Mouse (Mus musculus): ENCODE data around the gene Dixdc1.

Dixdc1 gene

DNA sequence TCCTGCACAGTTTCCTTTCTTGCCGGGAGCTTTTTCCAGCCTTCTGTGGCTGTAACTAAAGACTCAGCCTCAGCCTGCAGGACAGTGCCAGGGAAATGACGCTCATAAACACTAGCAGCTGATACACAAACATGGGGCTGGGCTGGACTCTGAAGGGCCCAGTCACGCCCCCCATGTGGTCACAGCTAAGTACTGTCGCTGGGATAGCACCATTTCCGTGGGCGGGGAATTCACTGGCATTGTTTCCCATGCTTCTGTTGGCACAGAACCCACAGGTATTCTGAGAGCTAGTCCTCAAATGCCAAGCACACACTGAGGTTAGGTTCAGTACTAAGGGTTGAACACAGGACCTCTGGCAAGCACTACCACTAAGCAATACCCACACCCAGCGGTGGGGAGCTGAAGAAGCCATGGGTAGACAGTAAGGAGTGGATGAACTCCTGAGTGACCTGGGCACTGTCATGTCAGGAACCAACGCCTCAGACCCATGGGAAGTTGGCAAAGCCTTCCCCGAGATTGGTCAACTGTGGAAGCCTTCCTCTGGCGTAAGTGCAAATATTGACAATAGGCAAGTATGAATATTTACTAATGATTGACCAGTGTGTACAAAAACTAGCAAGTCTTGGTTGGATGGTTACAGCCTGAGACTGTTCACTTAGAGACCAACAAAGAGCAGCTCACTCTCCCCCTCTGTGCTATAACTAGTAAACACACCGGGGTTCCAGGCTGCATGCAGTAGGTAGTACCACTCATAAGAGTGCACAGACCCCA lies 38.2 kb downstream of the Dixdc1 start:
- DNase-seq (ENCODE audit: low spot score): peak; percentile 92

DNA sequence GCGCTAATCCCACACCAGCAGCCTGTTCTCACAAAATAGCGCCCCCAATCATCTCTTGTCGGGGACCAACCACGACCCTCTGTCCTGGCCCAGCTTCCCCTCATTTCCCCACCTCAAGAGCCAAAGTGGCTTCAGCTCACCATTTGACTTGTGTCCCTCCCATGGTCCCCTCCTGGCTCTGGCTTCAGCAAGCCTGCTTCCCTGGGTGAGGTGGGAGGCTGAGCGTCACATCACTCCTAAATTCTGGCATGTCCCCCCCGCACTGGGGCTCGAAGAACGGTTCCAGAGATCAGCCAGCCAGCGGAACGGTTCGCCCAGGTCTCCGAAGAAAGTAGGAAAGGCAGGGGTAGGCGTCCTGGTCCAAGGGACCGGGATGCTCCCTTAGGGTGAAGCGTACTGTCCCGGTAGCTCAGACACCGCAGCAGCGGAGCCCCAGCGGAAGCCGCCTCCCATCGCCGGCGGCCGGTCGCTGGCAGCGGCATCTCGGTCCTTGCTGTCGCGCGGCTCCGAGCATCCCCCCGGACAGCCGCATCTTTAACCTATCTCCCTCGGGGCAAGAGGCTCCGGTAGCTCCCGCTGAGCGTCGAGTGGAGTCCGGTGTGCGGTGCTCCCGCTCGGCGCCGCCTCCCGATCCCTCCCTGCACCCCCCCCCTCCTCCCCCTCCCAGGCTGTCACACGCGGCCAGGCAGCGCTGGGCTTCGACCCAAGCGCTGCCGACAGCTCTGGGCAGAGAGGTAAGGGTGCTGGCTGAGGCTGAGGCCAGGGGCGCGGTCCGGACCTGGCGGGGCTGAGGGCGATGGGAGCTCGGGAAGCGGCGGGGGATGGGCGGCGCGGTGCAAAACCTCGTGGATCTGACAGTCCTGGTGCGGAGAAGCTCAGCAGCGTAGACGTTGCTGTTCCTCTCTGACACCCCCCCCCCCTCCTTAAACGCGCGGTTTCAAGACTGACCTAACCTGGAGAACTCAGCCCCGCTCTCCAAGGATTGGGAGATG lies 40.6 kb downstream of the Dixdc1 start:
- peak; percentile 32 for DNase-seq (ENCODE audit: low spot score)

DNA sequence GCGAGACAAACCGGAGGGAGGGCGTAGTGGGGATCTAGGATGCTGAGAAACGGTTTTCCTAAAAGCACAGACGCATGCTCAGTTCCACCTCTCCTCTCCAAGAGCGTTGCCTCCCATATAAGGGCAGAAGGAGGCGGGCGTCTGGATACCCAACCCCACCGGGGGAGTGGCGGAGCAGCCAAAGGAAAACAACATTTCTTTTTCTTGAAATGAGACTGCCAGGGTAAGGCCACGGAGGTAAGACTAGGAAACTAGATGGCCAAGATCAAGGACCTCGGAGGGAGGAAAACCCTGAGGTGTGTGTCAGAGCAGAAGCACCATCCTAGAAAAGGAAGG lies 41.6 kb downstream of the Dixdc1 start:
- peak; percentile 85 for DNase-seq (ENCODE audit: low spot score)

DNA sequence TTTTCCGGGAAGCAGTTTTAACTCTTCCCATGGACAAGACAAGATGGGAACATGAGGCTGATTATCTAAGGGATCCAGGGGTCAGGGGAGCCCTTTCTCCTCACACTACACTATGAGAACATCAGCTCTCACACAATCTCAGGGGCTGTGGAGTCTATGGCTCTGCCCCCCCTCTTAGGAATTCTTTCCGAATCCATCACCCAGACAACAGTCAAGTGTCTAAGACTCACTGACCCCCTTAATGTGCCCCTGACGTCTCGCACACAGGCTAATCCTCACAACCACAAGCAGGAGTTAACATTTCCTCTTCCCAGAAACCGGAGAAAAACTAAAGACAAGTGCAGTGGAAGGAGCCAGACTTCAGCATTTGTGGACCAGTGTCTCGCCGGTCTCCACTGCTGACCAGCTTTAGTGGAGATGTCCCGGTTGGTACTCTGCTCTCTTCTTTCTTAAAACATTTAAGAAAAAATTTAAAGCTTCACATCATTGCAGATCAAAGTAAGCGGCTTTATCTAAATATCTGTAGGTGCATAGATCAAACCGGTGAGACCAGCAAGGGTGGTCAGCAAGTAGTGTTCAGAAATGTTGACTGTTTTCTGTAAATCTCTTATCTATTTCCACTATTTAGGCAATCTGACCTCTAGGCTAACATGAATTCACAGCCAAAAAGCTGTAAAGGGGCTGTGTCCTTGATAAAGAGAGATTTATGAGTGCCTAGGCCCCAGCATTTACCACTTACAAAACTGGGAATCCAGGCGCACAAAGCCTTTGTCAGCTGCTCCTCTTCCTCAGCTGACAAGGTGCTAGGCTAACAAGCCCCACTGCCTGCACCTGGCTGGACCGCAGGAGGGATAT lies 42.2 kb downstream of the Dixdc1 start:
- no peak for DNase-seq (ENCODE audit: low spot score)

DNA sequence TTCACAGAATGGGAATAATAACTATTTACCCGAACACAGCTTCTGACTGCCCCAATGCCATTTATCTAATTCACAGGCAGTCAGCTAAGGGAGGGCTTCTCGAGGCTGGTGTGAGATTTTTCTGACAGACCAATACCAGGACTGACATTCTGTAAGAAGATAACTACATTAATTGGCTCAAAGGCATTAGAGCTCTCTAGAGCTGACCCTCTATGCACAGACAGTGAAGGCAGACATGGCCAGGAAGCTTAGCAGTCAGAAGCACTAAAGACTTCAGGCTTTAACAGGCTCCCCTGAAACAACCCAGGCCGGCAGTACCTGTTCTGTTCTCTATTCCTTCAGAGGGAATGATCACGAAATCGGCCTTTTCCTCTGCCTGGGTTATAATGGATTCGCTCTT lies 44.2 kb downstream of the Dixdc1 start:
- DNase-seq (ENCODE audit: low spot score): no peak

DNA sequence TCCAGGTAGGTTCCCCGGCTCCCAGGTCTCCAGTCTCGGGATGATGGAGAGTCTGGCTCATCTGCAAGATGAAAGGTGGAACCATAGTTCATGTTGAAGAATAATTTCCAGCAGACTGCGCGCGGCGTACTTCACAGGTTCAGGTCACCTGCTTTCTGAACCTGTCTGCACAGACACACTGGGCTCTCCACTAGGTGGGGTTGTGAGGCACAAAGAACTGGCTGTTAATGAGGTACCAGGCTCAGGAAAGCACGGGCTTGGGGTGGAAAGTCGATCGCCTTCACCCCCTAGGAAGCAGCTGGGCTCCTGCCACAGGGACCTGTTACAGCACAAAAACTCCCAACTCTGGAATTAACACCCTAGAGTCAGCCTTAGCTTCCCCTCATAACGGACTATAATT lies 45.7 kb downstream of the Dixdc1 start:
- DNase-seq (ENCODE audit: low spot score): peak; percentile 74

DNA sequence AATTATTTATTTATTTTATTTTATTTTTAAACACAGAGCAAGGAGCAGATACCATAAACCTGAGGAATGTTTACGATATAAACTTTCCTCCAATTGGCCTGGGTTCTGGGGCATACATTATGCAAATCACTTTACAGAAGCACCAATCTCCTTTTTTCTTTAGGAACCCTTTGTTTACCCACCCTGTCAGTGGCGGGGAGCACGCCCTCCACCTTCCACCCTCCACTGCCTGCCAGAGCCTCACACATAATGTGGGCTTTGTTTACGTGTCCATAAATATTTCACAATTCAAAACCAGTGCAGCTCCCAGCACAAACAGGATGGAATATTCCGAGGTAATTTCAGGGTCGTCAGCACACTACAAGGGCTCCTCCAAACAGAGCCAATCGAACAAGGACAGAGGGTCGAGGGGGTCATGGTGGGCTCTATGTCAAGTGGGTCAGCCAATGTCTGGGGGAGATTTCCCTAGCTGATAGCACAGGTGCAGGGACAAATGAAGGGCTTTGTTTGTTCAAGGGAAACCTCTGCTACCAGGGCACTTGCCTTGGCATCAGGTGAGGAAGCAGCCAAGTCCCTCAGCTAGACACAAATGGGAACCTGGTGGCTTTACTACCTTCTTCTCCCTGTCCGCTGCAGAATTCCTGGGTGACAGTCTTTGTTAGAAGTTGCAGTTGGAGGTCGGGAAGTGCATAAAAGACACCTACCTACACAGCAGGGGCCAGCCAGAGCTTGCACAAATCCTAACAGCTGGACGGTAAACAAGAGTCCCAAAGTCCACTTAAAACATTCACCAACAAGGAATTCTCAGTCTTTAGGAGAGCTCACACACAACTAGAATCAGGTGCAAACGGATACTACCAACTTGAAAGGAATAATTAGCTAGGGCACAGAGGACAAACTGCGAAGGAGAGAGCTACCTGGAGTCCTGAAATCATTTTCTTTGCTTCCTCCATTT lies 46.4 kb downstream of the Dixdc1 start:
- DNase-seq (ENCODE audit: low spot score): no peak

DNA sequence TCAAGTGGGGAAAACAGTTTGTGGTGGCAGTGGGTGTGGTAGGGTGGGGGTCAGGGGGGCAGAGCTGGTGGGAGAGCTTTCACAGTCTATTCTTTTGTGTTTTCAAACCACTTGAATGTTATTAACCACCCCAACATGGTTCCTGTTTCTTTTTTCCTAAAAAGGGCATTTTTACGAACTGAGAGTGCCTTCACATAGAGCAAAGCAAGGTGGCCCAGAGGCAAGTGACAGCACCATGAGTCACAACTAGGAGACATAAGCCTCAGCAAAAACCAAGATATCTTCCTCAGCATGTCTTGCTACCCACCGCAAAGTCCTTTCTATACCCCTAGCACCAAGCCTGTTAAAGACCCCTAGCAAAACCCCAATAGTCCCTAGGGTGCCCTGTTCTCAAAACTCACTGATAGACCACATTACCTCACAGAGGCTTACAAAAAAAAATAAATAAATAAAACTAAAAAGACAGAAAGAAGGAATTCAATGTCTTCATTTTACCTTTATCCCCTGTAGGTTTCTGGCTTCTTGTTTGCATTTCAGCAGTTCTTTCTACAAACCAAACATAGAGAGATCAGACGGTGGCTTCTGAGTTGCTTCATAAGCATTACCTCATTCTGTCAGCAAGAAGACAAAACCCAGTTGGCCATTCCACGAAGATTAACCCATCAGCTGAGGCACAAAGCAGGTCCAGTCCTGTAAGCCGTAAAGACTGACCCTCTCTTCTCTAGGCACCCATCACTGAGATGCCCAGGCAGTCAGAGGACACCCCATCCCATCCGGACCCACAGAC lies 52.3 kb downstream of the Dixdc1 start:
- DNase-seq (ENCODE audit: low spot score): no peak

DNA sequence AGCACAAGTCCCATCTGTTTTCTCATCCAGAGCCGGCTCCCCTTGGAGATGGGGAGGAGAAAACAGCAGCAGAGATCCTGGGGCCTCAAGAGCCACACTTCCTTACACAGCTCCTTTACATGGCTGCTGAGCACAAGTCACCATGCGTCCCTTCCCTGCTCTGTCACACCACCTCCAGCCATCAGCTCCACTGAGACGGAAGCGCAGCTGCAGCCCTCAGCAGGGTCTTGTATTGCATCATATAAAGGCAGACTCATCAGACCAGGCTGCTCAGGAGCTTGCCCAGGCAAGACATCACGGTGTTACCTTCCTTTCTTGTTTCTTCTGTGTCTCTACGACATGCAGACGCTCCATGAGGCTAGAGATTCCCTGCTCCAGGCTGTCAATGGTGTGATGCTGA lies 57.6 kb downstream of the Dixdc1 start:
- no peak for DNase-seq (ENCODE audit: low spot score)

DNA sequence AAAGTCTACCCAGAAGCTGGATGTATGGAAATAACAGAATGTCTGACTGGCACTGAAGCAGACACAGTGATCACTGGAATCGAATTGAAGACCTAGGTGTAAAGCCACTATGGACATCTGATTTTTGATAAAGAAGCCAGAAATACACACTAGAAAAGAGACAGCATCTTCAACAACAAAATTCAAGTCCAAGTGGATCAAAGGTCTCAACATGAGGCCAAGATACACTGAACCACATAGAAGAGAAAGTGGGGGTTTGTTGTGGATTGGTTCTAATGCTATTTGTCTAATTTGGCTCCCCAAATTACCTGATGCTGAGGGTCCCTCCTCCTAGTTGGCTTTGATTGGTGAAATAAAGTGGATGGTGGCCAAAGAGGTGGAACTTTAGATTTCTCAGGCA lies 59.9 kb downstream of the Dixdc1 start:
- DNase-seq (ENCODE audit: low spot score): no peak

DNA sequence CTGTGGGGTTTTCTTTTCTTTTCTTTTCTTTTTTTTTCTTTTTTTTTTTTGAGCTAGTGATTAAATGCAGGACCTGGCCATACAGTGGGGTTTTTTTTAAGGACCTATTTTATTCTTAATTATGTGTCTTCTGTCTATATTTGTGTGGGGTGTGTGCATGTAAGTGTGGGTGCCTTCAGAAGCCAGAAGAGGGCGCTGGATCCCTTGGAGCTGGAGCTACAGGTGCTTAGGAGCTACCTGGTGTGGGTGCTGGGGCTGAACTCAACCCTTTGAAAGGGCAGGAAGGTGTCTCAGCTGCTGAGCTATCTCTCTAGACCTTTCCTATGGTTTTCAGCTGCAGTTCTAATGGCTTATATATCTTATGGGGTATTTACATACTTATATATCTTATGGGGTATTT lies 64.5 kb downstream of the Dixdc1 start:
- no peak for DNase-seq (ENCODE audit: low spot score)

DNA sequence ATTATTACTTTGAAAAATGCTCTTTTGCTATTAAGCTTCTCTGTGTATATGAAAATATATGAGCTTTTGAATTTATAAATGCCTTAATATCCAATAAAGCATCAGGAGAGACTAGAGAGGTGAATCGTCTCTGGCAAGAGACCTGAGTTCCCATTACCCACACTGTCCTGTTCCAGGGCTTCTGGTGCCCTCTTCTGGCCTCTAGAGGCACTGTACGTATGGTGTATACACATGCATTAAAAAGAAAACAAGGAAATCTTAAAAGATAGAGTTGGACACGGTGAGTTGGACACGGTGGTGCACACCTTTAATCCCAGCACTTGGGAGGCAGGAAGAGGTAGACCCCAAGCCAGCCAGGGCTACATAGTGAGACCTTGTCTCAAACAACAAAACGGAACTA lies 68.6 kb downstream of the Dixdc1 start:
- DNase-seq (ENCODE audit: low spot score): peak; percentile 70

DNA sequence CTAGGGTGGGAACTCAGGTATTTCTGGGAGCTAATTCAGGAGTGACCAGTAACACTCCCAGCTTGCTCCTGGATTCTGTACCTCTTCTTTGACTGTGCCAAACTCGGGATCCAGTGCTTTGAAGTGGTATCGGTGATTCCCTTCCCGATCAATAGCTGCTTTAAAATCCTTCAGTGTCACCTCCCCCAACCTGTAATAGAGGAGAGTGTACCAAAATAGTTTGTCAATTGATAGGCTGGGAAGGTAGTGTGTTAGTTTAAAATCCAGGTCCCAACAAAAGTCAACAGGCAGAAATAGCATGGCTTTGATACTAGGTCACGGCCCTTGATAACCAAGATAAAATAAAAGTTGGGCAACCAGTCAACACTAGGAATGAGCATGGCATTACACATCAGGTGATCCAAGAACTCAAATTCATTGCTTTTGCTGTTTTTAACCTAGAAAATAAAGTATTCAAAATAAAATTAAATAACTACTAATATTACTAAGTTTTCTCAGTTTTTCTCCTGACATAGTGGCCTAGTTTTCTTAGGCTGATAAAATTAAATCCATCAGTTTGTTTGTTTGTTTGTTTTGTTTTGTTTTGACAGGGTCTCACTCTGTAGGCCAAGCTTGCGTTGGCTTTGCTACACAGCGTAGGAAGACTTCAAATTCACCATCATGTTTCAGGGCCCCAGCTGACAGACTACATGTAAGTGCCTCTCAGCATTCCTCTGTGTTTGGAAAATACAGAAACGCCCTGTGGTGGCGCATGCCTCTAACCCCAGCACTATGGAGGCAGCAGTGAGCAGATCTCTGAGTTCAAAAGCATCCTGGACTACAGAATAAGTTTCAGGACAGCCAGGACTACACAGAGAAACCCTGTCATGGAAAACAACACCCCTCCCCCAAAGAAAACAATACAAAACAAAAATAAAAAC lies 71.5 kb downstream of the Dixdc1 start:
- DNase-seq (ENCODE audit: low spot score): no peak

DNA sequence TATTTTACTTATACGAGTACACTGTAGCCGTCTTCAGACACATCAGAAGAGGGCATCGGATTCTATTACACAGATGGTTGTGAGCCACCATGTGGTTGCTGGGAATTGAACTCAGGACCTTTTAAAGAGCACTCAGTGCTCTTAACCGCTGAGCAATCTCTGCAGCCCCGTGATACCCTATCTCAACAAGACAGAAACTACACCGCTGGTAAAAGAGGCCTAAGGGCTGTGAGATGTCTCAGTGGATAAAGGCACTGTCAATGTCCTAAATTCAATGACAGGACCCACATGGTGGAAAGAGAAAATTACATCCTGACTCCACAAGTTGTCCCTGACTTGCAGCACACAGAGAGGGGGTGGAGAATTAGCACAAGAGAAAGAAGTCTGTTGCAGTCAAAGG lies 72.9 kb downstream of the Dixdc1 start:
- no peak for DNase-seq (ENCODE audit: low spot score)

DNA sequence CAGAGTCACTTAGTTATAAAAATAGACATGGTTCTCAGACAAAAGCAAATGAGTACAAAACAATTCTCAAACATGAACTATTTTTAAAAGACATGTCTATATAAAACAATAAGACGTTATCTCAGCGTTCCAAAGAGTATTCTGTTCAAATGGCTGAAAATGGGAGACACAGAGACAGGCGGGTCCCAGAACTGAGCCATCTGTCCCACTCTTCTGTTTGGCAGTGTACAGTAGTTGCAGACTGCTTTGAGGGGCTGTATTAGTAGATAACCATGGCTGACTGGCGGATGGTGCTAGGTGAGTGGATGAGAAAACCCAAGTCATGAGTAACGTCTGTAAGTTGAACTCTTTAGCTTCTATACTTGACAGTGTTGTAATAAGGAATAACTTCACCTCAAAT lies 74.5 kb downstream of the Dixdc1 start:
- DNase-seq (ENCODE audit: low spot score): no peak

DNA sequence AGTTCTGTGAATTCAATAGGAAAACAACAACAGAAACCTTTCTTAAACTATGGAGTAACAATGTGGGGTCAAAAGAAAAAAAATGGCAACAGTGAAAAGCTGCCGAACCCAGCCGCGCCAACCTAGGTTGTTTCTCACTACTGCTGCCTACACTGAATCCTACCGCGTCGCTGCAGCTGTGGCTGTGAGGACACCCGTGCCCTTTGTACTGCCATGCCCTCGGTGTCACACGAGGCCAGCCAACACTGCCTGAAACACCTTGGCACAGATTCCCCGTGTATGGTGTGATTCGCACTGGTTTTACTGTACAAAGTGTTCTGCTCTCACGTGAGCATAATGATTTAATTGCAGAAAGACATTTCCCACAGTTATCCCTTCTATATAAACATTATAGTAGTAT lies 78.9 kb downstream of the Dixdc1 start:
- DNase-seq (ENCODE audit: low spot score): no peak

DNA sequence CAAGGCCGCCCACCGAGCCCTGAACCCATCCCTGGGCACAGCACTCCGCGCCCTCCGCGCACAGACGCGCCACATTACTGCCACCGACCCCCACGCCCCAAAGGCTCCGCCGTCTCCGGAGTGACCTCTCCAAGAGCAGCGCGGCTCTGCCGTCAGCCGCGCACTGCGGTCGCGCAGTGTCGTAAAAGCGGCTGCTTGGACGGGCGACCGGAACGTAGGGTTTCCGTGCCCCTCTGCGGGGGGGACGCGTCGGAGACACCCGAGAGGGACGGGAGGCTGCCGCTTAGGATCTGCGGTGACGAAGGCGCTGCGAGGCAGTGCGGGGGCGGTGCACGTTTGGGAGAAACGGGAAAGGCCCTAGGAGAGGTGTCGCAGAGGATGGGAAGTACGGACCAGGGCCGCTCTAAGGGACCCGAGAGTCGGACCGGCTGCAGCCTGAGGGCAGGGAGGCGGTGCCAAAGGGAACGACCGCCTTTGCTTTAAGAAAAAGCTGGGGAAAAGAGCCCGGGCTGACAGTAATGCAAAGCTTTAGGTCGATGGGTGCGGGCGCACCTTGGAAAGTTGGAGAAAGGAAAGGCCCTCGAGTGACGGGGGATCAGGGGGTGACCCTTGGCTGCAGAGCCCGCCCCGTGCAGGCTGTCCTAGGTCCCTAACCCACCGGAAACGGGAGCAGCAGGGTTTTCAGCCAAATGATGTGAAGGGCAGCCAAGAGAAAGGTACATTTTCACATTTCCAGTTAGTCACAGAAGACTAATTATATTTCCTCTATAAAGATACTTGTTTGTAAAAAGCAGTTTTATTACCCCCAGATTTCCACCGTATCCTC lies 79.7 kb downstream of the Dixdc1 start, which contains the start of gene Dlat:
Gene Dlat (minus strand): TSS at position 389 of the 826 bp plus-strand sequence.
- peak; percentile 83 for DNase-seq (ENCODE audit: low spot score)

DNA sequence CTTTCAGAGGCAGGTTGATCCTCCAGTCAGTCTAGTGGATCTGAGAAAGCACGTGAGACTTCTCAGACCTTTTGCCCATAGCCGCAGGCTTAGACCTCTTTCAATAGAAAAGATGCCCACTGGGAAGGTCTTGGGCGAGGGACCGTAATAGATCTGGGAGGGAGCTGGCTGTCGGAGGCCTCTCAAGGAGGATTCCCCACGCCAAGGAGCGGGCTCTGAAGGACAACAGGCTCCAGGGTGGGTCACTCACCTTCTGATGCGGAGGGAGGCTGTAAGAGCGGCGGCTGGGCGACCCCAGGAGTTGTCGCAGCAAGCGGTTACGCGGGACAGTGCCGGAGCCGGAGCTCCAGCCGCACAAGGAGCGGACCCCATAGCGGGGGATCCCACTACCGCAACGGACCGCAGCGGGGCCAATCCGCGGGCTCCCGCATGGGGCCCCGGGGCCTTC lies 80.4 kb downstream of the Dixdc1 start:
- no peak for DNase-seq (ENCODE audit: low spot score)
